Comparison of ENCODE assay signal across 8 mouse cellular contexts in the genomic region with DNA sequence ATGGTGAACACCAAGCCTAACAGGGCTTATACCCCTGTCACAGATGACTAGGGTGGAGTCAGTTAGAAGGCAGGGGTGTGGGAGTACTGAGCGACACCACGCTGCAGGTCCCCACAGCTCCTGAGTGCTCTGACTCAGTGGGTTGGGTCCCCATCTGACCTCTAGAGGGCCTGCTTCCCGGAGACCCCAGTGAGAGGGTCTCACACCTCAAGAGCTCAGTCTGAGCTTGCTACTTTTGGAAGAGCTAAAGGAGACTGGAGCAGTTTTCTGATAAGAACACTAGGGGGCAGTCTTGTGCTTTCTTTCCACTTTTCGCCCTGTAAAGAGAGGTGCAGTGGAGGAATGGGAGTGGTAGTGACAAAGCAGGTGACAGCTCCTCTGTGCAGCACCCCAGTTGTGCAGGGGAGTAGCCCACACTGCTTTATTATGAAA. TPM values are rescaled to one million over a fixed set of nuclear protein-coding genes. Genes with fewer than 3 reads are reported as not detected.
DNase-seq lines count a peak whose midpoint lies in the region; ATAC-seq lines count a peak whose summit lies in the region.

No protein-coding gene starts in this region.

- H3K4me2 ChIP-seq in forebrain, embryonic 11.5 days (ENCODE audit: low read depth, low read length, severe bottlenecking): no peak overlapping the region
- H3K4me2 ChIP-seq in midbrain, embryonic 14.5 days (ENCODE audit: low read length): no peak overlapping the region

- ATAC-seq in forebrain, embryonic 11.5 days (replicated peaks; ENCODE audit: low FRiP score): peak; percentile 67
- peak; percentile 73; the same call in 1 of the 2 replicates for ATAC-seq in midbrain, embryonic 14.5 days (ENCODE audit: low FRiP score, low TSS enrichment)

- no peaks in the 10 kb centered on the region for H3K4me1 ChIP-seq in forebrain, embryonic 11.5 days (replicated peaks; ENCODE audit: control insufficient read depth, insufficient read depth, low read length)
- H3K4me1 ChIP-seq in forebrain, embryonic 10.5 days: peaks cover 10% of the 10 kb centered on the region; the same call in 1 of the 2 replicates
- peaks cover 26% of the 10 kb centered on the region for H3K4me1 ChIP-seq in midbrain, embryonic 14.5 days (ENCODE audit: control insufficient read depth, insufficient read depth, low read length)

- no peak overlapping the region for H3K27ac ChIP-seq in forebrain, embryonic 11.5 days (ENCODE audit: low read depth, low read length)
- H3K27ac ChIP-seq in forebrain, embryonic 10.5 days: no peak overlapping the region
- H3K27ac ChIP-seq in midbrain, embryonic 14.5 days (replicated peaks; ENCODE audit: low read depth, low read length): no peak overlapping the region

- 3% methylated on average over 4 of the region's 4 CpGs for WGBS in forebrain, embryonic 11.5 days
- 7% methylated on average over 4 of the region's 4 CpGs for WGBS in forebrain, embryonic 10.5 days
- WGBS in midbrain, embryonic 14.5 days: 5% methylated on average over 4 of the region's 4 CpGs

- H3K36me3 ChIP-seq in forebrain, embryonic 11.5 days (ENCODE audit: control insufficient read depth, insufficient read depth, low read length): no peaks in the 10 kb centered on the region
- no peaks in the 10 kb centered on the region for H3K36me3 ChIP-seq in forebrain, embryonic 10.5 days (replicated peaks)
- no peaks in the 10 kb centered on the region for H3K36me3 ChIP-seq in midbrain, embryonic 14.5 days (ENCODE audit: control insufficient read depth, insufficient read depth, low read length)

- peak; percentile 57 for DNase-seq in forebrain, embryonic 11.5 days (ENCODE audit: low spot score)
- DNase-seq in forebrain, embryonic 10.5 days (ENCODE audit: extremely low spot score, low spot score): no peak
- peak; percentile 58 for DNase-seq in CD4-positive helper T cell, adult 2 months (ENCODE audit: low read depth, low spot score)
- DNase-seq in cerebellum, adult 18-20 months: peak; percentile 63 to 71
- peak; percentile 80 for DNase-seq in forelimb bud, embryonic 11.5 days (ENCODE audit: low read depth, low spot score)
- peak; percentile 43 for DNase-seq in kidney, postnatal 10 days
- DNase-seq in midbrain, embryonic 14.5 days: peak; percentile 91
- DNase-seq in urinary bladder, adult 18-20 months (ENCODE audit: low spot score in 2 of 2): no peak

- H3K4me3 ChIP-seq in forebrain, embryonic 11.5 days (ENCODE audit: low read depth, low read length): no peak overlapping the region
- H3K4me3 ChIP-seq in forebrain, embryonic 10.5 days: no peak overlapping the region
- H3K4me3 ChIP-seq in midbrain, embryonic 14.5 days (replicated peaks; ENCODE audit: low read depth, low read length): no peak overlapping the region

- no peaks in the 10 kb centered on the region for H3K27me3 ChIP-seq in forebrain, embryonic 11.5 days (ENCODE audit: control insufficient read depth, insufficient read depth, low read length)
- no peaks in the 10 kb centered on the region for H3K27me3 ChIP-seq in forebrain, embryonic 10.5 days (ENCODE audit: poor library complexity, severe bottlenecking)
- H3K27me3 ChIP-seq in midbrain, embryonic 14.5 days (ENCODE audit: control insufficient read depth, insufficient read depth, low read length): no peaks in the 10 kb centered on the region

- H3K9me3 ChIP-seq in forebrain, embryonic 11.5 days (ENCODE audit: control insufficient read depth, low read length): no peaks in the 10 kb centered on the region
- no peaks in the 10 kb centered on the region for H3K9me3 ChIP-seq in forebrain, embryonic 10.5 days
- H3K9me3 ChIP-seq in midbrain, embryonic 14.5 days (ENCODE audit: control insufficient read depth, low read length): no peaks in the 10 kb centered on the region

- no peak overlapping the region; the same call in 1 of the 2 replicates for H3K9ac ChIP-seq in forebrain, embryonic 11.5 days (ENCODE audit: low read length)
- no peak overlapping the region for H3K9ac ChIP-seq in midbrain, embryonic 14.5 days (replicated peaks; ENCODE audit: low read length)

RNA-seq across cellular contexts. Expression of gene Nacc2, which starts 30.9 kb away (rescaled TPM):
- polyA plus RNA-seq in forebrain, embryonic 11.5 days (2014; fragmentation: Nextera tagmentation; extraction: Ambion mirVana): 6.5 and 8.6 TPM in 2 replicates
- polyA plus RNA-seq in forebrain, embryonic 10.5 days (2016; fragmentation: Nextera tagmentation; extraction: Ambion mirVana): 4.9 and 5.8 TPM in 2 replicates
- polyA plus RNA-seq in midbrain, embryonic 14.5 days (2014; fragmentation: Nextera tagmentation; extraction: Ambion mirVana): 8.2 and 10.3 TPM in 2 replicates

RNA-seq across cellular contexts. Expression of gene Lhx3, which starts 54.2 kb away (rescaled TPM):
- 0.16 TPM in 1 of 2 replicates, not detected in the other for polyA plus RNA-seq in forebrain, embryonic 11.5 days (2014; fragmentation: Nextera tagmentation; extraction: Ambion mirVana)
- 0.22 and 0.29 TPM in 2 replicates for polyA plus RNA-seq in forebrain, embryonic 10.5 days (2016; fragmentation: Nextera tagmentation; extraction: Ambion mirVana)
- polyA plus RNA-seq in midbrain, embryonic 14.5 days (2014; fragmentation: Nextera tagmentation; extraction: Ambion mirVana): not detected in 2 replicates

Comparison
In these comparisons a context has a peak if more than half of its experiments do, and no peak if none do; other contexts are left out.
1. DNase-seq: peak in forebrain, embryonic 11.5 days (single experiment), CD4-positive helper T cell, adult 2 months (single experiment), cerebellum, adult 18-20 months (2 of 2), forelimb bud, embryonic 11.5 days (single experiment), kidney, postnatal 10 days (single experiment) and midbrain, embryonic 14.5 days (single experiment); none in forebrain, embryonic 10.5 days (single experiment) and urinary bladder, adult 18-20 months (0 of 2).